Mouse (Mus musculus): ENCODE data around the gene Mgarp.

Gene Mgarp

DNA sequence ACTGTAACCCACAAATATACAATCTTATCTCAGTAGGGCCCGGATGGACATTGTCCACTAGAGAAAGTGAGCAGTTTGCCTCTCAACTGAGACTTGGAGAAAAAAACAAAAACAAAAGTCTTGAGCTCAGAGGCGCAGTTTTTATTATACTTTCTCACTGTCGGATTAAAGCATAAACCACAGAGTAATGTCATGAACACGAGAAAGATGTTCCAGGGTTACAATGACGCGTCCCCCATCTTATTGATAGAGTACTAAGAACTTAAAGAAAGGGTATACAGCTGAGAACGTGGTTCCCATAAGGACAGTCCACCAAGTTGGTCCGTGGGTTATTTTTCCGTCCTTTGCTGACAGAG lies 57.2 kb downstream of the Mgarp start:
- no peak for DNase-seq

All from spleen, adult 18-20 months (tissue).